Mouse (Mus musculus) limb, embryonic 13.5 days (tissue): ENCODE measurements around the gene Sema6d. TPM values are rescaled to one million over a fixed set of nuclear protein-coding genes. Genes with fewer than 3 reads are reported as not detected.

Source experiments
- ATAC-seq: fragments of 200-750 bp; cut with Nextera tagmentation; 2 replicates; pipeline ENCODE4 v1.8.0; 2017; ENCODE audit warnings: low read depth, moderate number of reproducible peaks, moderate TSS enrichment; ENCODE audit not compliant: low FRiP score
- H3K27ac ChIP-seq: fragments of 300-500 bp; sonication (generic); 2 replicates; pipeline ENCODE4 v1.5.1; 2015; ENCODE audit warnings: inconsistent platforms, mild to moderate bottlenecking, moderate library complexity
- H3K27me3 ChIP-seq: fragments of 300-500 bp; sonication (generic); 2 replicates; pipeline ENCODE4 v1.6.1; 2015; ENCODE audit warnings: mild to moderate bottlenecking, inconsistent platforms
- H3K36me3 ChIP-seq: fragments of 300-500 bp; sonication (generic); 2 replicates; pipeline ENCODE4 v1.6.1; 2015; ENCODE audit warnings: inconsistent platforms, mild to moderate bottlenecking, moderate library complexity
- H3K4me1 ChIP-seq: fragments of 300-500 bp; sonication (generic); 2 replicates; pipeline ENCODE4 v1.6.1; 2015; ENCODE audit warnings: inconsistent platforms
- H3K4me2 ChIP-seq: fragments of 300-500 bp; sonication (generic); replicated peaks from 2 replicates; pipeline ENCODE4 v1.6.1; 2015; ENCODE audit warnings: inconsistent platforms, mild to moderate bottlenecking, moderate library complexity
- H3K4me3 ChIP-seq: fragments of 300-500 bp; sonication (generic); 2 replicates; pipeline ENCODE4 v1.5.1; 2015; ENCODE audit warnings: moderate library complexity, mild to moderate bottlenecking, inconsistent platforms
- H3K9ac ChIP-seq: fragments of 300-500 bp; sonication (generic); 2 replicates; pipeline ENCODE4 v1.6.1; 2015; ENCODE audit warnings: mild to moderate bottlenecking, inconsistent platforms
- H3K9me3 ChIP-seq: fragments of 300-500 bp; sonication (generic); 2 replicates; pipeline ENCODE4 v1.6.1; 2016; ENCODE audit warnings: inconsistent platforms
- WGBS: fragments of 180-500 bp; shearing (Covaris S2); methylation state at CpG from one replicate; pipeline ENCODE4 v1.1.7; 2015; 5-methylcytosine and 5-hydroxymethylcytosine counted together
- polyA plus RNA-seq: library from polyadenylated mRNA; unstranded; fragments of >200 nt; fragmentation: Nextera tagmentation; extraction: Ambion mirVana; gene quantifications from 2 replicates; pipeline ENCODE4 v1.2.1, GENCODE M21; 2015

Gene Sema6d
- polyA plus RNA-seq, 1 experiment from 2014 or later = 9.4 TPM

- H3K4me2 ChIP-seq = no peak overlapping the region
- no peak overlapping the region for H3K9ac ChIP-seq
- ATAC-seq = no peak
- H3K27ac ChIP-seq = no peak overlapping the region
- H3K36me3 ChIP-seq = no peaks in the 10 kb centered on the region
- no peaks in the 10 kb centered on the region for H3K4me1 ChIP-seq
- 82% methylated on average over 2 of the region's 2 CpGs for WGBS
- H3K9me3 ChIP-seq = no peaks in the 10 kb centered on the region
- H3K27me3 ChIP-seq = no peaks in the 10 kb centered on the region
- H3K4me3 ChIP-seq = no peak overlapping the region
Observed at GRCm38 (mm10) chr2:124189271-124189670, 99.5 kb downstream of the Sema6d start.

- 85% methylated on average over 5 of the region's 5 CpGs for WGBS
- Histone ChIP-seq H3K4me1 (no peaks in the 10 kb centered on the region), H3K4me3 (no peak overlapping the region), H3K27me3 (no peaks in the 10 kb centered on the region), H3K4me2 (no peak overlapping the region), H3K36me3 (no peaks in the 10 kb centered on the region), H3K9ac (no peak overlapping the region), H3K27ac (no peak overlapping the region), H3K9me3 (no peaks in the 10 kb centered on the region)
- ATAC-seq = no peak
Observed at GRCm38 (mm10) chr2:124194041-124194440, 104.3 kb downstream of the Sema6d start.

GRCm38 (mm10) chr2:124201493-124201892 lies 111.7 kb downstream of the Sema6d start:
- no peak for ATAC-seq
- Histone ChIP-seq H3K9me3 (no peaks in the 10 kb centered on the region), H3K4me1 (no peaks in the 10 kb centered on the region; the same call in 1 of the 2 replicates)

GRCm38 (mm10) chr2:124202475-124202990 lies 112.8 kb downstream of the Sema6d start:
- no peak overlapping the region for H3K27ac ChIP-seq
- ATAC-seq = no peak
- no peak overlapping the region for H3K4me2 ChIP-seq
- no peaks in the 10 kb centered on the region; the same call in 1 of the 2 replicates for H3K4me1 ChIP-seq
- no peaks in the 10 kb centered on the region for H3K36me3 ChIP-seq
- H3K4me3 ChIP-seq = no peak overlapping the region
- no peaks in the 10 kb centered on the region for H3K9me3 ChIP-seq
- H3K27me3 ChIP-seq = no peaks in the 10 kb centered on the region
- no peak overlapping the region for H3K9ac ChIP-seq
- 30% methylated on average over 4 of the region's 4 CpGs for WGBS

More at GRCm38 (mm10) chr2:124201493-124201892, 111.7 kb downstream of the Sema6d start:
- WGBS = 84% methylated on average over 5 of the region's 5 CpGs
- Histone ChIP-seq H3K27me3 (no peaks in the 10 kb centered on the region), H3K4me2 (no peak overlapping the region), H3K4me3 (no peak overlapping the region), H3K36me3 (no peaks in the 10 kb centered on the region), H3K9ac (no peak overlapping the region), H3K27ac (no peak overlapping the region)

GRCm38 (mm10) chr2:124205811-124206210 lies 116.0 kb downstream of the Sema6d start:
- WGBS = 82% methylated on average over 5 of the region's 5 CpGs
- ATAC-seq = no peak
- no peak overlapping the region for H3K9ac ChIP-seq
- H3K4me2 ChIP-seq = no peak overlapping the region
- H3K27ac ChIP-seq = no peak overlapping the region
- no peaks in the 10 kb centered on the region for H3K27me3 ChIP-seq
- no peak overlapping the region for H3K4me3 ChIP-seq
- H3K36me3 ChIP-seq = no peaks in the 10 kb centered on the region
- no peaks in the 10 kb centered on the region; the same call in 1 of the 2 replicates for H3K4me1 ChIP-seq
- H3K9me3 ChIP-seq = no peaks in the 10 kb centered on the region

- 30% methylated on average over 2 of the region's 2 CpGs for WGBS
- no peak for ATAC-seq
- Histone ChIP-seq H3K36me3 (no peaks in the 10 kb centered on the region), H3K4me3 (no peak overlapping the region), H3K4me1 (no peaks in the 10 kb centered on the region), H3K27me3 (no peaks in the 10 kb centered on the region), H3K27ac (no peak overlapping the region), H3K9ac (no peak overlapping the region), H3K9me3 (no peaks in the 10 kb centered on the region), H3K4me2 (no peak overlapping the region)
Observed at GRCm38 (mm10) chr2:124208251-124208650, 118.5 kb downstream of the Sema6d start.

- no peak overlapping the region for H3K4me2 ChIP-seq
- WGBS = 66% methylated on average over 7 of the region's 7 CpGs
- H3K4me3 ChIP-seq = no peak overlapping the region
- no peak overlapping the region for H3K27ac ChIP-seq
- H3K4me1 ChIP-seq = no peaks in the 10 kb centered on the region
- no peaks in the 10 kb centered on the region for H3K9me3 ChIP-seq
- no peak for ATAC-seq
- no peak overlapping the region for H3K9ac ChIP-seq
- H3K27me3 ChIP-seq = no peaks in the 10 kb centered on the region
- H3K36me3 ChIP-seq = no peaks in the 10 kb centered on the region
Observed at GRCm38 (mm10) chr2:124223559-124223958, 133.8 kb downstream of the Sema6d start.

GRCm38 (mm10) chr2:124224328-124224727 lies 134.6 kb downstream of the Sema6d start:
- H3K9me3 ChIP-seq = no peaks in the 10 kb centered on the region
- WGBS = 45% methylated on average over 2 of the region's 2 CpGs
- ATAC-seq = no peak

GRCm38 (mm10) chr2:124234636-124235221 lies 145.0 kb downstream of the Sema6d start:
- H3K4me2 ChIP-seq = no peak overlapping the region
- no peaks in the 10 kb centered on the region for H3K27me3 ChIP-seq
- H3K4me3 ChIP-seq = no peak overlapping the region
- H3K9me3 ChIP-seq = no peaks in the 10 kb centered on the region
- H3K36me3 ChIP-seq = no peaks in the 10 kb centered on the region
- no peak overlapping the region for H3K27ac ChIP-seq
- WGBS = 89% methylated on average over 9 of the region's 9 CpGs
- H3K4me1 ChIP-seq = peaks cover under 1% of the 10 kb centered on the region; the same call in 1 of the 2 replicates
- ATAC-seq = no peak
- no peak overlapping the region for H3K9ac ChIP-seq

More at GRCm38 (mm10) chr2:124224328-124224727, 134.6 kb downstream of the Sema6d start:
- Histone ChIP-seq H3K27me3 (no peaks in the 10 kb centered on the region), H3K4me2 (no peak overlapping the region), H3K4me1 (no peaks in the 10 kb centered on the region), H3K27ac (no peak overlapping the region), H3K4me3 (no peak overlapping the region), H3K36me3 (no peaks in the 10 kb centered on the region), H3K9ac (no peak overlapping the region)

- Histone ChIP-seq H3K27me3 (no peaks in the 10 kb centered on the region), H3K27ac (no peak overlapping the region), H3K9ac (no peak overlapping the region), H3K36me3 (no peaks in the 10 kb centered on the region), H3K4me2 (no peak overlapping the region), H3K4me3 (no peak overlapping the region), H3K9me3 (no peaks in the 10 kb centered on the region), H3K4me1 (peaks cover 5% of the 10 kb centered on the region; the same call in 1 of the 2 replicates)
- 41% methylated on average over 6 of the region's 6 CpGs for WGBS
- no peak for ATAC-seq
Observed at GRCm38 (mm10) chr2:124235237-124236055, 145.7 kb downstream of the Sema6d start.

GRCm38 (mm10) chr2:124236831-124237230 lies 147.1 kb downstream of the Sema6d start:
- Histone ChIP-seq H3K27me3 (no peaks in the 10 kb centered on the region), H3K9me3 (no peaks in the 10 kb centered on the region), H3K9ac (no peak overlapping the region), H3K4me1 (peaks cover 5% of the 10 kb centered on the region; the same call in 1 of the 2 replicates), H3K4me3 (no peak overlapping the region), H3K27ac (no peak overlapping the region), H3K4me2 (no peak overlapping the region), H3K36me3 (no peaks in the 10 kb centered on the region)
- ATAC-seq = no peak
- WGBS = 87% methylated on average over 1 of the region's 1 CpGs

- 76% methylated on average over 1 of the region's 1 CpGs for WGBS
- Histone ChIP-seq H3K27me3 (no peaks in the 10 kb centered on the region), H3K36me3 (no peaks in the 10 kb centered on the region), H3K9ac (no peak overlapping the region), H3K9me3 (no peaks in the 10 kb centered on the region), H3K4me3 (no peak overlapping the region), H3K4me1 (peaks cover 5% of the 10 kb centered on the region; the same call in 1 of the 2 replicates), H3K4me2 (no peak overlapping the region), H3K27ac (no peak overlapping the region)
- no peak for ATAC-seq
Observed at GRCm38 (mm10) chr2:124243608-124244007, 153.8 kb downstream of the Sema6d start.
